Mouse (Mus musculus): Measurements from ENCODE around the gene Gdpd1. TPM values are rescaled to one million over a fixed set of nuclear protein-coding genes. Genes with fewer than 3 reads are reported as not detected.

Gene Gdpd1
- total and polyA plus RNA-seq, 3 experiments: 7.9 to 11.2 TPM; not detected in 1

DNA sequence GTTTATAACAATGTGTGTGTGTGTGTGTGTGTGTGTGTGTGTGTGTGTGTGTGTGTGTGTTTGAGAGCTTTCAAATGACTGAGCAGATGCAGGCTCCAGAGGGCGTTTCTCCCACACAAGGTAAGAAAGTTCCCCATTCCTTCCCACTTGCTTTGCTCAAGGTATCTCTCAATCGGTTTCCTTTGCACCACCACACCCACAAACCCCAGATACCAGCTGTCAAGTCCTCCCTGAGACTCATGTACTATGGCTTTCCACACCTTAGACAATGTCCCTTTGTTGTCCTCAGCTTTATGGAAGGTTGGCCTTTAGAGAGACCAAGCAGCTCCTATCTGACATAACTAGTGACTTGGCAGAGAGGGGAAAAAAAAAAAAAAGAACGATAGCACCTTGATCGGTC is 51.1 kb downstream of the Gdpd1 start:
- Histone ChIP-seq H3K27ac (ENCODE audit: control insufficient read depth, low read depth, low read length) (no peak overlapping the region), H3K36me3 (ENCODE audit: control insufficient read depth in 1 of 2, insufficient read depth in 2 of 2, low read length in 2 of 2) (peaks cover 0 to 6% of the 10 kb centered on the region in 2 experiments; a peak in 2 of 4 replicates), H3K27me3 (ENCODE audit: control insufficient read depth in 1 of 2, insufficient read depth in 2 of 2, low read length in 2 of 2) (no peaks in the 10 kb centered on the region), H3K9ac (ENCODE audit: control insufficient read depth, low read depth, low read length, poor library complexity, severe bottlenecking) (no peak overlapping the region), H3K4me1 (ENCODE audit: control insufficient read depth in 1 of 2, insufficient read depth in 2 of 2, low read length in 2 of 2) (peaks cover under 1 to 13% of the 10 kb centered on the region in 2 experiments), H3K9me3 (replicated peaks; ENCODE audit: insufficient read depth, low read length) (no peaks in the 10 kb centered on the region), H3K79me2 (ENCODE audit: control insufficient read depth, insufficient read depth, low read length, poor library complexity) (no peaks in the 10 kb centered on the region), H3K4me3 (ENCODE audit: control insufficient read depth in 1 of 2, insufficient read depth in 1 of 2, low read depth in 2 of 2, low read length in 2 of 2) (no peak overlapping the region)
- TF ChIP-seq KAT2A (conservative IDR thresholded peaks at IDR 0.05; ENCODE audit: low read depth, low read length) (no peak), MAX (IDR thresholded peaks at IDR 0.05; ENCODE audit: low read length) (no peak), JUND (IDR thresholded peaks at IDR 0.05; ENCODE audit: low read depth, low read length) (no peak), CHD1 (IDR thresholded peaks at IDR 0.05; ENCODE audit: low read depth, low read length) (no peak), ETS1 (IDR thresholded peaks at IDR 0.05; ENCODE audit: low read depth, low read length) (peak; percentile 31; the same call in 1 of the 2 replicates), POLR2AphosphoS2 (IDR thresholded peaks at IDR 0.05; ENCODE audit: low read length) (no peak), SIN3A (IDR thresholded peaks at IDR 0.05; ENCODE audit: low read length) (no peak), MYC (IDR thresholded peaks at IDR 0.05; ENCODE audit: low read depth, low read length) (no peak), MXI1 (IDR thresholded peaks at IDR 0.05; ENCODE audit: low read depth, low read length) (no peak), CTCF (IDR thresholded peaks at IDR 0.05 in 2 of 3, conservative IDR thresholded peaks at IDR 0.05 in 1 of 3; ENCODE audit: control insufficient read depth in 1 of 3, insufficient read depth in 1 of 3, low read depth in 2 of 3, low read length in 3 of 3, poor library complexity in 1 of 3, severe bottlenecking in 1 of 3) (peak in 2 of 3 experiments; percentile 6 to 21; a peak in 1 of 6 replicates), EP300 (IDR thresholded peaks at IDR 0.05; ENCODE audit: low read depth in 1 of 2, low read length in 2 of 2) (peak in 1 of 2 experiments; percentile 35; a peak in 1 of 4 replicates), ZC3H11A (IDR thresholded peaks at IDR 0.05; ENCODE audit: low read depth, low read length) (no peak), MAZ (IDR thresholded peaks at IDR 0.05; ENCODE audit: low read depth, low read length) (no peak), MAFK (IDR thresholded peaks at IDR 0.05; ENCODE audit: borderline replicate concordance, low read depth, low read length) (no peak), CHD2 (IDR thresholded peaks at IDR 0.05; ENCODE audit: low read length) (no peak), E2F4 (IDR thresholded peaks at IDR 0.05; ENCODE audit: borderline replicate concordance, low read depth, low read length) (no peak), GATA1 (IDR thresholded peaks at IDR 0.05; ENCODE audit: low read depth, low read length) (no peak), POLR2AphosphoS5 (IDR thresholded peaks at IDR 0.05; ENCODE audit: borderline replicate concordance, low read depth, low read length) (no peak), ELF1 (IDR thresholded peaks at IDR 0.05; ENCODE audit: low read depth, low read length) (no peak)
- DNase-seq (ENCODE audit: low read depth, low spot score): peak; percentile 65

- Histone ChIP-seq H3K27ac (ENCODE audit: control insufficient read depth, low read depth, low read length) (no peak overlapping the region), H3K36me3 (ENCODE audit: control insufficient read depth in 1 of 2, insufficient read depth in 2 of 2, low read length in 2 of 2) (peaks cover 0 to 1% of the 10 kb centered on the region in 2 experiments; a peak in 2 of 4 replicates), H3K9ac (ENCODE audit: control insufficient read depth, low read depth, low read length, poor library complexity, severe bottlenecking) (no peak overlapping the region), H3K9me3 (replicated peaks; ENCODE audit: insufficient read depth, low read length) (no peaks in the 10 kb centered on the region), H3K4me3 (ENCODE audit: control insufficient read depth in 1 of 2, insufficient read depth in 1 of 2, low read depth in 2 of 2, low read length in 2 of 2) (no peak overlapping the region), H3K4me1 (ENCODE audit: control insufficient read depth in 1 of 2, insufficient read depth in 2 of 2, low read length in 2 of 2) (peaks cover 0 to 8% of the 10 kb centered on the region in 2 experiments; a peak in 3 of 4 replicates), H3K79me2 (ENCODE audit: control insufficient read depth, insufficient read depth, low read length, poor library complexity) (no peaks in the 10 kb centered on the region), H3K27me3 (ENCODE audit: control insufficient read depth in 1 of 2, insufficient read depth in 2 of 2, low read length in 2 of 2) (no peaks in the 10 kb centered on the region)
- DNase-seq (ENCODE audit: low read depth, low spot score): no peak
- no peak for TF ChIP-seq KAT2A (conservative IDR thresholded peaks at IDR 0.05; ENCODE audit: low read depth, low read length)
- TF ChIP-seq CHD1 (IDR thresholded peaks at IDR 0.05; ENCODE audit: low read depth, low read length): no peak
- TF ChIP-seq ZC3H11A (IDR thresholded peaks at IDR 0.05; ENCODE audit: low read depth, low read length): no peak
- no peak for TF ChIP-seq ZKSCAN1 (IDR thresholded peaks at IDR 0.05; ENCODE audit: low read depth, low read length)
- TF ChIP-seq MYB (IDR thresholded peaks at IDR 0.05; ENCODE audit: low read depth, low read length): no peak
- no peak for TF ChIP-seq POLR2AphosphoS5 (IDR thresholded peaks at IDR 0.05; ENCODE audit: borderline replicate concordance, low read depth, low read length)
- no peak for TF ChIP-seq POLR2A (IDR thresholded peaks at IDR 0.05; ENCODE audit: control insufficient read depth in 1 of 2, insufficient read depth in 1 of 2, low read depth in 1 of 2, low read length in 2 of 2, poor library complexity in 1 of 2)
- no peak for TF ChIP-seq MAX (IDR thresholded peaks at IDR 0.05; ENCODE audit: low read length)
- no peak for TF ChIP-seq MAZ (IDR thresholded peaks at IDR 0.05; ENCODE audit: low read depth, low read length)
- no peak for TF ChIP-seq POLR2AphosphoS2 (IDR thresholded peaks at IDR 0.05; ENCODE audit: low read length)
- TF ChIP-seq MXI1 (IDR thresholded peaks at IDR 0.05; ENCODE audit: low read depth, low read length): no peak
Observed at GRCm38 (mm10) chr11:87021551-87021950, 52.3 kb downstream of the Gdpd1 start.

Data from MEL (cell line).